Mouse (Mus musculus): ENCODE measurements around the gene Mfsd4b1. TPM values are rescaled to one million over a fixed set of nuclear protein-coding genes. Genes with fewer than 3 reads are reported as not detected.

The Mfsd4b1 gene
- polyA plus RNA-seq, 1 experiment from 2014 or later, result 0.69 TPM

DNA sequence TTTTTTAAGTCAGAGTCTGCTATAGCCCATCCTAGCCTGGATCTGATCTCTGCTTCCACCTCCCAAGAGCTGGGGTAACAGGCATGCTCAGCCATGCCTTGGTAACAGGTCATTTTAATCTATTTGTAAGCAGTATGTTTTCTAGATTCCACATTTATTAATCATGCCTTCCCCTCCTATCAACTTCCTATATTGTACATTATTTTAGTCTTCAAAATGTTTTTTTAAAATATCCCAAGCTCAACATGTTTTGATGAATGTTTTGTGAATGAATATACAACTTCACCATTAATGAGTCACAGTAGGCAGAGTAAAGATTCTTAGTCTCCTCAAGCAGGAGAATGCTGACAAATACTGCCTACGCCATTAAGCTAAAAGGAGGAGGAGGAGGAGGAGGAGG lies 42.0 kb upstream of the Mfsd4b1 start:
- WGBS, result 78% methylated on average over 1 of the region's 1 CpGs
- Histone ChIP-seq H3K36me3 (ENCODE audit: insufficient read depth, low read length) (no peaks in the 10 kb centered on the region), H3K27ac (ENCODE audit: low read length) (no peak overlapping the region), H3K4me1 (ENCODE audit: insufficient read depth, low read depth, low read length) (no peaks in the 10 kb centered on the region), H3K4me2 (replicated peaks; ENCODE audit: low read depth, low read length) (no peak overlapping the region), H3K4me3 (ENCODE audit: low read depth, low read length) (no peak overlapping the region), H3K9me3 (ENCODE audit: low read length) (no peaks in the 10 kb centered on the region), H3K27me3 (replicated peaks; ENCODE audit: insufficient read depth, low read length) (no peaks in the 10 kb centered on the region), H3K9ac (replicated peaks; ENCODE audit: low read depth) (no peak overlapping the region)
- DNase-seq (ENCODE audit: low spot score) (no peak), ATAC-seq (no peak)
- TF ChIP-seq CTCF (IDR thresholded peaks at IDR 0.05), result no peak
- no peak for TF ChIP-seq EP300 (IDR thresholded peaks at IDR 0.05)

DNA sequence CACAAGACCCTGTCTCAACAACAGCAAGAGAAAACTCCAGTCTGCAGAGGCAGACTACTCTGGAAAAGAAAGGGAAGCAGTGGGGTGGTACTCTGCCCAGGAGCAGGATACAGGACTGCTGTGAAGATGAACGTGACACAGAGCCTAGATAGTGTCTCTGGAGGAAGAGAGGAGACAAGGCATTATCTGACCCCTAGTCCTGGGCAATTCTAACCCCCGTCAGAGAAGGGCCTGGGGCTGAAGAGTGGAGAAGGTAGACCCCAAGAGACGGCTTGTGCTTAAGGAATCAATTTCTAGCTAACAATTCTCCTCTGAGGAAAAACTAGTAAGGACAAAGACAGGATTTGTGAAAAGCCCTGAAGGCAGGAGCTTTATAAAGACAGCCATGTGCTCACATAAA lies 40.3 kb upstream of the Mfsd4b1 start:
- Histone ChIP-seq H3K27ac (ENCODE audit: low read length) (no peak overlapping the region), H3K9me3 (ENCODE audit: low read length) (no peaks in the 10 kb centered on the region), H3K4me1 (ENCODE audit: insufficient read depth, low read depth, low read length) (no peaks in the 10 kb centered on the region), H3K4me3 (ENCODE audit: low read depth, low read length) (no peak overlapping the region), H3K27me3 (replicated peaks; ENCODE audit: insufficient read depth, low read length) (no peaks in the 10 kb centered on the region), H3K4me2 (replicated peaks; ENCODE audit: low read depth, low read length) (no peak overlapping the region), H3K36me3 (ENCODE audit: insufficient read depth, low read length) (no peaks in the 10 kb centered on the region), H3K9ac (replicated peaks; ENCODE audit: low read depth) (no peak overlapping the region)
- 68% methylated on average over 3 of the region's 3 CpGs for WGBS
- DNase-seq (ENCODE audit: low spot score), result no peak
- ATAC-seq, result no peak
- no peak for TF ChIP-seq EP300 (IDR thresholded peaks at IDR 0.05)
- no peak for TF ChIP-seq CTCF (IDR thresholded peaks at IDR 0.05)

DNA sequence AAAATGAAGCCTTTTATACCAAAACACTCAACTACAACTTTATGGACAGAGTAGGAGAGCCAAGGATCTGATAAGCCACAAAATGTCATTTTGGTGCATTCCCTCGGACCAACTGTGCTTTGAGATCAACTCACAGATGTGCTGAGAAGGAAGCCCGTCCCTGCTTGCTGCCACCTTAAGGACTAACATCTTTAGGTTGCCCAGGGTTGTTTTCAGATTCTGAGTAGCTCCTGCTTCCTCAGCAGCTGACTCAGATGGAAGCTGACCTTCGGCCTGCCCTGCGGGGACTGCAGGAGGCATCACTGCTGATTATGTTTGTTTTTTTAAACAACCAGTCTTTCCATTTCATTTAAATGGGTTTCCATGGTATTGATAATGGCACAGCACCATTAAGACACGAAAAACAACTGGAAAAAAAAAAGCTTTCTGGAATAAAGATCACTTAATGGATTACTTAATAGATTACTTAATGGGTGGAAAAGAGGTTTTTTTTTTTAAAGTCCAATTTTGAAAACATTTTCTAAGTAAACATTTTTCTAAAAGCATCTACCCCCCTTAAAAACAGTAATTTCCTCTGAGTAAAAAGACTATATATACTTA lies 38.3 kb upstream of the Mfsd4b1 start:
- TF ChIP-seq EP300 (IDR thresholded peaks at IDR 0.05), result no peak
- no peak for TF ChIP-seq CTCF (IDR thresholded peaks at IDR 0.05)

DNA sequence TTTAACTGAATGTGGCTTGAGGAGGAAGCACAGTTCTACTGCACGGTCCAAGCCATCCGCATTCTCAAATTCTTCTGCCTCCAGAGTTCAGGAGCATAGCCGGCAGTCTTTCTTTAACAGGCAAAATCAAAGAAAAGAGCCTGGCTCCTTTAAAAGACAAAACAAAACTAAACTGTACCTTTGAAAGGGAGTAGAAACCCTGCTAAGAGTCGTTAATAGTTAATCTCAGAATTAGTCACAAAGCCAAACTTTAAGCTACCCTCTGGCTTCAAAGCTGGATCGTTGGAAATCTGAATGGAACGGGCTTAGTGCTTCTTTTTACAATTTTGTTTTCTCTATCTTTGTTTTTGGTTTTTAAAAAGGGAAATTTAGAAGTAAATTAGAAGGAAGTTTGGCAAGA lies 37.7 kb upstream of the Mfsd4b1 start:
- H3K4me1 ChIP-seq (ENCODE audit: insufficient read depth, low read depth, low read length), result no peaks in the 10 kb centered on the region
- no peak overlapping the region for H3K9ac ChIP-seq (replicated peaks; ENCODE audit: low read depth)
- 48% methylated on average over 6 of the region's 6 CpGs for WGBS
- H3K27ac ChIP-seq (ENCODE audit: low read length), result no peak overlapping the region
- no peak for DNase-seq (ENCODE audit: low spot score)
- no peak for TF ChIP-seq CTCF (IDR thresholded peaks at IDR 0.05)
- TF ChIP-seq EP300 (IDR thresholded peaks at IDR 0.05), result no peak
- ATAC-seq, result no peak
- H3K4me3 ChIP-seq (ENCODE audit: low read depth, low read length), result no peak overlapping the region
- H3K9me3 ChIP-seq (ENCODE audit: low read length), result no peaks in the 10 kb centered on the region
- H3K4me2 ChIP-seq (replicated peaks; ENCODE audit: low read depth, low read length), result no peak overlapping the region
- H3K27me3 ChIP-seq (replicated peaks; ENCODE audit: insufficient read depth, low read length), result no peaks in the 10 kb centered on the region
- no peaks in the 10 kb centered on the region for H3K36me3 ChIP-seq (ENCODE audit: insufficient read depth, low read length)

More for the DNA sequence above, 38.3 kb upstream of the Mfsd4b1 start:
- Histone ChIP-seq H3K27me3 (replicated peaks; ENCODE audit: insufficient read depth, low read length) (no peaks in the 10 kb centered on the region), H3K27ac (ENCODE audit: low read length) (no peak overlapping the region), H3K9me3 (ENCODE audit: low read length) (no peaks in the 10 kb centered on the region), H3K4me1 (ENCODE audit: insufficient read depth, low read depth, low read length) (no peaks in the 10 kb centered on the region), H3K9ac (replicated peaks; ENCODE audit: low read depth) (no peak overlapping the region), H3K36me3 (ENCODE audit: insufficient read depth, low read length) (no peaks in the 10 kb centered on the region), H3K4me3 (ENCODE audit: low read depth, low read length) (no peak overlapping the region), H3K4me2 (replicated peaks; ENCODE audit: low read depth, low read length) (no peak overlapping the region)
- DNase-seq (ENCODE audit: low spot score), result no peak
- no peak for ATAC-seq
- WGBS, result 27% methylated on average over 5 of the region's 5 CpGs

DNA sequence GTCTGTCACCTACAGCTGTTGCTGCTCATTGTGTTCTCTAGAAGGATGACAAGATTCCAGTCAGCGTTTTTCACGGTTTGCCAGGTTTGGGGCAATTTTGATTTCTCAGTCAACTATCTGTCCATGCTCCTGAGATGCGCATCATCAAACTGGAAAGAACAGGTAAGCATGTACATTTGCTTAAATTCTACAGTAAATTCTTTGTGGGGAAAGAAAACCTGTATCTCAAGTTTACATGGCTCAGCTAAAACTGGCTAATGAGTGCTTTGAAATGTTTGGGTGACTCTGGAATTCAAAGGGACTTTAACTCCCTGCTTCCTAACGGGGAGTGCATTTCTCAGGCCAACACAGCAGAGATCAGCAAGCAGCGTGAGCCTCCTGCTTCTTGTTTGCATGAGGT lies 36.9 kb upstream of the Mfsd4b1 start:
- H3K9me3 ChIP-seq (ENCODE audit: low read length), result no peaks in the 10 kb centered on the region
- no peaks in the 10 kb centered on the region for H3K36me3 ChIP-seq (ENCODE audit: insufficient read depth, low read length)
- H3K27ac ChIP-seq (ENCODE audit: low read length), result no peak overlapping the region
- ATAC-seq, result no peak
- H3K27me3 ChIP-seq (replicated peaks; ENCODE audit: insufficient read depth, low read length), result no peaks in the 10 kb centered on the region
- no peak overlapping the region for H3K9ac ChIP-seq (replicated peaks; ENCODE audit: low read depth)
- DNase-seq (ENCODE audit: low spot score), result no peak
- H3K4me1 ChIP-seq (ENCODE audit: insufficient read depth, low read depth, low read length), result no peaks in the 10 kb centered on the region
- no peak overlapping the region for H3K4me2 ChIP-seq (replicated peaks; ENCODE audit: low read depth, low read length)
- no peak overlapping the region for H3K4me3 ChIP-seq (ENCODE audit: low read depth, low read length)
- 73% methylated on average over 5 of the region's 5 CpGs for WGBS
- TF ChIP-seq CTCF (IDR thresholded peaks at IDR 0.05), result no peak
- TF ChIP-seq EP300 (IDR thresholded peaks at IDR 0.05), result no peak

DNA sequence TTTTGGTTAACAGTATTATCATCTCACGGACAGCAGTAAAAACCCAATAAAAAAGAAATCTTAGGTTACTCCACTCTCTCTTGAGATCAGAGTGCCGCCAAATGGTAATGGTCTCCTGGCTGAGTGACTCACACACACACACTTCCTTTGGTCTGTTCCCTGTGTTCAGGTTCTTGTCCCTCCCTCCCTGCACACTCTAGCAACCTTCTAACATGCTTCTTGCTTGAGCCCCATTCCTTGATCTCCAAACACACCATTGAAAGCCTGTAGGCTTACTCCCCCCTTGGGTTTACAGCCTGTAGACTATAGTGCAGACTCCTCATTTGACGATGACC lies 33.7 kb upstream of the Mfsd4b1 start:
- H3K27ac ChIP-seq (ENCODE audit: low read length), result no peak overlapping the region
- no peak overlapping the region for H3K9ac ChIP-seq (replicated peaks; ENCODE audit: low read depth)
- WGBS, result 78% methylated on average over 3 of the region's 3 CpGs

More for the DNA sequence above, 33.7 kb upstream of the Mfsd4b1 start:
- ATAC-seq (no peak), DNase-seq (ENCODE audit: low spot score) (no peak)
- Histone ChIP-seq H3K27me3 (replicated peaks; ENCODE audit: insufficient read depth, low read length) (no peaks in the 10 kb centered on the region), H3K4me2 (replicated peaks; ENCODE audit: low read depth, low read length) (no peak overlapping the region), H3K9me3 (ENCODE audit: low read length) (no peaks in the 10 kb centered on the region), H3K36me3 (ENCODE audit: insufficient read depth, low read length) (no peaks in the 10 kb centered on the region), H3K4me3 (ENCODE audit: low read depth, low read length) (no peak overlapping the region), H3K4me1 (ENCODE audit: insufficient read depth, low read depth, low read length) (no peaks in the 10 kb centered on the region)
- TF ChIP-seq EP300 (IDR thresholded peaks at IDR 0.05), result no peak
- no peak for TF ChIP-seq CTCF (IDR thresholded peaks at IDR 0.05)
